Mouse (Mus musculus) left cerebral cortex, adult 8-10 months (tissue): Measurements from ENCODE around the gene Ppp1r18. TPM values are rescaled to one million over a fixed set of nuclear protein-coding genes. Genes with fewer than 3 reads are reported as not detected.

Experiments used
- DNase-seq, 2 experiments: peaks; one replicate each; pipeline ENCODE4 v3.0.0; 2022; ENCODE audit warnings: low spot score in 2 of 2
- total RNA-seq, 4 experiments: library from RNA; stranded (reverse); gene quantifications; 2 replicates each; pipeline ENCODE4 v1.2.4; 2022

Ppp1r18 gene
- total RNA-seq, 4 experiments from 2014 or later, result 9.1 to 15.0 (median 10.9) TPM

GRCm38 (mm10) chr17:35868165-35868820 is 2.9 kb downstream of the Ppp1r18 start:
- DNase-seq, result no peak

GRCm38 (mm10) chr17:35868961-35869345 is 3.6 kb downstream of the Ppp1r18 start:
- DNase-seq, result no peak

GRCm38 (mm10) chr17:35869346-35870067 is 4.1 kb downstream of the Ppp1r18 start:
- no peak for DNase-seq

- no peak for DNase-seq
These were observed 4.9 kb downstream of the Ppp1r18 start for GRCm38 (mm10) chr17:35870151-35870883.

GRCm38 (mm10) chr17:35870884-35871696 is 5.7 kb downstream of the Ppp1r18 start:
- DNase-seq, result no peak

GRCm38 (mm10) chr17:35873774-35874519 is 8.6 kb downstream of the Ppp1r18 start:
- DNase-seq, result peak; percentile 58 to 75

- peak; percentile 42 to 69 for DNase-seq
These were observed 9.3 kb downstream of the Ppp1r18 start for GRCm38 (mm10) chr17:35874721-35875120.

GRCm38 (mm10) chr17:35879245-35880057 is 14.1 kb downstream of the Ppp1r18 start, which contains the start of gene Dhx16:
Gene Dhx16 (plus strand): TSS chr17:35879819.
- DNase-seq, result peak; percentile 92 to 93

GRCm38 (mm10) chr17:35882924-35883323 is 17.5 kb downstream of the Ppp1r18 start:
- DNase-seq, result no peak

GRCm38 (mm10) chr17:35883777-35884176 is 18.4 kb downstream of the Ppp1r18 start:
- no peak for DNase-seq

GRCm38 (mm10) chr17:35887725-35888124 is 22.3 kb downstream of the Ppp1r18 start:
- no peak for DNase-seq

- peak; percentile 69 to 90 for DNase-seq
These were observed 31.6 kb downstream of the Ppp1r18 start, which contains the start of gene 2310061I04Rik for GRCm38 (mm10) chr17:35896781-35897643. Gene 2310061I04Rik (minus strand): TSS chr17:35897431.

GRCm38 (mm10) chr17:35897644-35898573 is 32.5 kb downstream of the Ppp1r18 start:
- no peak for DNase-seq

GRCm38 (mm10) chr17:35900636-35901035 is 35.2 kb downstream of the Ppp1r18 start:
- no peak for DNase-seq

- DNase-seq, result no peak
These were observed 38.1 kb downstream of the Ppp1r18 start for GRCm38 (mm10) chr17:35903343-35903991.

- no peak for DNase-seq
These were observed 38.6 kb downstream of the Ppp1r18 start for GRCm38 (mm10) chr17:35903992-35904355.

GRCm38 (mm10) chr17:35905587-35905986 is 40.2 kb downstream of the Ppp1r18 start:
- DNase-seq, result no peak
